Mouse (Mus musculus) liver, postnatal 0 days (tissue): ENCODE results near the gene Unc45b.

Experiments used
- CTCF ChIP-seq: sonication (generic); IDR thresholded peaks from 2 replicates; pipeline ENCODE4 v1.5.1; 2016; ENCODE audit warnings: antibody characterized with exemption, low read depth
- EP300 ChIP-seq: IDR thresholded peaks from 2 replicates; pipeline ENCODE4 v1.6.1; 2016; ENCODE audit warnings: antibody characterized with exemption, low read depth, mild to moderate bottlenecking

DNA sequence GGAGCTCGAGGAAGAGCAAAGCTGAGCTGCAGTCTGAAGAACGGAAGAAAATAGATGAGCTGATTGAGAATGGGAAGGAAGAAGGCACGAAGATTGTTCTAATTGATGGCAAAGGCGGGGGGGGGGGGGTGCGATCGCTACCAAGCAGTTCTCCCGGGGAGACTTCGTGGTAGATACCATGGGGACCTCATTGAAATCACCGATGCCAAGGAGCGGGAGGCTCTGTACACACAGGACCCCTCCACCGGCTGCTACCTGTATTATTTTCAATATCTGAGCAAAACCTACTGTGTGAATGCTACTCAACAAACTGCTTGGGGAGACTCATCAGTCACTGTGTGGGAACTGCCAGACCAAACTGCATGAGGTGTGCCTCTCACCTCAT, 61.2 kb downstream of the Unc45b start:
- TF ChIP-seq CTCF (no peak), EP300 (no peak)
